Mouse (Mus musculus): Measurements from ENCODE around the gene Ttll5. TPM values are rescaled to one million over a fixed set of nuclear protein-coding genes. Genes with fewer than 3 reads are reported as not detected.
A peak's percentile ranks its signal among the peaks of the same experiment; 100 is the strongest.

Ttll5 gene
- polyA plus RNA-seq, 1 experiment from 2014 or later, result 12.4 TPM

GRCm38 (mm10) chr12:86091601-86092132 lies 267.2 kb downstream of the Ttll5 start:
- Histone ChIP-seq H3K36me3 (peaks cover 3% of the 10 kb centered on the region; the same call in 1 of the 2 replicates), H3K9ac (no peak overlapping the region), H3K4me2 (no peak overlapping the region), H3K4me3 (replicated peaks) (no peak overlapping the region), H3K27ac (no peak overlapping the region), H3K4me1 (no peaks in the 10 kb centered on the region), H3K9me3 (no peaks in the 10 kb centered on the region), H3K27me3 (replicated peaks) (0 out of 2 replicates have a peak, but pooled peaks cover 7% of the 10 kb centered on the region)
- ATAC-seq (ENCODE audit: insufficient read depth, low FRiP score, low read depth), result no peak
- WGBS, result 69% methylated on average over 18 of the region's 18 CpGs

GRCm38 (mm10) chr12:86094075-86094474 lies 269.6 kb downstream of the Ttll5 start:
- no peaks in the 10 kb centered on the region for H3K4me1 ChIP-seq
- no peaks in the 10 kb centered on the region for H3K9me3 ChIP-seq
- H3K4me3 ChIP-seq (replicated peaks), result no peak overlapping the region
- no peak overlapping the region for H3K9ac ChIP-seq
- H3K4me2 ChIP-seq, result no peak overlapping the region
- no peak overlapping the region for H3K27ac ChIP-seq
- 77% methylated on average over 4 of the region's 4 CpGs for WGBS
- H3K27me3 ChIP-seq (replicated peaks), result 0 out of 2 replicates have a peak, but pooled peaks cover 7% of the 10 kb centered on the region
- H3K36me3 ChIP-seq, result no peaks in the 10 kb centered on the region
- ATAC-seq (ENCODE audit: insufficient read depth, low FRiP score, low read depth), result no peak

GRCm38 (mm10) chr12:86095806-86096205 lies 271.3 kb downstream of the Ttll5 start:
- H3K9me3 ChIP-seq, result no peaks in the 10 kb centered on the region
- no peak overlapping the region for H3K9ac ChIP-seq
- 0 out of 2 replicates have a peak, but pooled peaks cover 7% of the 10 kb centered on the region for H3K27me3 ChIP-seq (replicated peaks)
- no peaks in the 10 kb centered on the region for H3K36me3 ChIP-seq
- no peak overlapping the region for H3K4me3 ChIP-seq (replicated peaks)
- H3K4me1 ChIP-seq, result no peaks in the 10 kb centered on the region
- ATAC-seq (ENCODE audit: insufficient read depth, low FRiP score, low read depth), result no peak
- no peak overlapping the region for H3K4me2 ChIP-seq
- H3K27ac ChIP-seq, result no peak overlapping the region
- WGBS, result 92% methylated on average over 4 of the region's 4 CpGs

- no peaks in the 10 kb centered on the region for H3K4me1 ChIP-seq
Measured at GRCm38 (mm10) chr12:86097781-86098180, 273.3 kb downstream of the Ttll5 start.

DNA sequence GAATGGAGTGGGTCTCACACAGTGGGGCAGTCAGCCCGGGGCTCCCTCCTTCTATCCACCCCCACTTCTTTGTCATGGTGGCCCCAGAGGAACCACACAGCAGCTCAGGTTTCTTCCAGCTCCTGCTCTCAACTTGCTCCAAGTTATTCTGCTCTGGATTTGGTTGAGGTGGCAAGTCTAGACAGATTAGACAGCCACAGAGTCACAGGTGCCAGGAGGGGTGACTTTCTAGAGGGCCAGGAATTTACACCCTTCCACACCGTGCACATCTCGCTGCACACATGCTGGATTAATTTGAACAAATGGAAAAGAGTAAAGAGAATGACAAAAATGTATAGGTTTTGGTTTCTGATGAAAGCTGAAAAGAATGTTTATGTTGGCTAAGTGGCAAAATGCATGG lies 276.3 kb downstream of the Ttll5 start:
- Histone ChIP-seq H3K36me3 (no peaks in the 10 kb centered on the region), H3K4me1 (no peaks in the 10 kb centered on the region), H3K4me3 (replicated peaks) (no peak overlapping the region), H3K27ac (no peak overlapping the region), H3K4me2 (no peak overlapping the region), H3K9ac (no peak overlapping the region), H3K27me3 (replicated peaks) (no peaks in the 10 kb centered on the region), H3K9me3 (no peaks in the 10 kb centered on the region)
- ATAC-seq (ENCODE audit: insufficient read depth, low FRiP score, low read depth), result no peak
- 79% methylated on average over 3 of the region's 3 CpGs for WGBS

More at GRCm38 (mm10) chr12:86097781-86098180, 273.3 kb downstream of the Ttll5 start:
- Histone ChIP-seq H3K9ac (no peak overlapping the region), H3K9me3 (no peaks in the 10 kb centered on the region), H3K36me3 (no peaks in the 10 kb centered on the region), H3K27me3 (replicated peaks) (0 out of 2 replicates have a peak, but pooled peaks cover 4% of the 10 kb centered on the region), H3K27ac (no peak overlapping the region), H3K4me2 (no peak overlapping the region), H3K4me3 (replicated peaks) (no peak overlapping the region)
- WGBS, result 90% methylated on average over 11 of the region's 11 CpGs
- no peak for ATAC-seq (ENCODE audit: insufficient read depth, low FRiP score, low read depth)

- Histone ChIP-seq H3K27me3 (replicated peaks) (no peaks in the 10 kb centered on the region), H3K4me1 (no peaks in the 10 kb centered on the region), H3K36me3 (no peaks in the 10 kb centered on the region), H3K27ac (no peak overlapping the region), H3K4me3 (replicated peaks) (no peak overlapping the region), H3K4me2 (no peak overlapping the region), H3K9me3 (no peaks in the 10 kb centered on the region), H3K9ac (no peak overlapping the region)
- no peak for ATAC-seq (ENCODE audit: insufficient read depth, low FRiP score, low read depth)
- WGBS, result 80% methylated on average over 8 of the region's 8 CpGs
Measured at GRCm38 (mm10) chr12:86102686-86103085, 278.2 kb downstream of the Ttll5 start.

GRCm38 (mm10) chr12:86103391-86103790 lies 278.9 kb downstream of the Ttll5 start:
- no peaks in the 10 kb centered on the region for H3K27me3 ChIP-seq (replicated peaks)
- no peak for ATAC-seq (ENCODE audit: insufficient read depth, low FRiP score, low read depth)
- no peak overlapping the region for H3K27ac ChIP-seq
- H3K9ac ChIP-seq, result no peak overlapping the region
- H3K4me1 ChIP-seq, result no peaks in the 10 kb centered on the region
- H3K9me3 ChIP-seq, result no peaks in the 10 kb centered on the region
- H3K36me3 ChIP-seq, result no peaks in the 10 kb centered on the region
- 56% methylated on average over 11 of the region's 11 CpGs for WGBS
- H3K4me3 ChIP-seq (replicated peaks), result no peak overlapping the region
- no peak overlapping the region for H3K4me2 ChIP-seq

DNA sequence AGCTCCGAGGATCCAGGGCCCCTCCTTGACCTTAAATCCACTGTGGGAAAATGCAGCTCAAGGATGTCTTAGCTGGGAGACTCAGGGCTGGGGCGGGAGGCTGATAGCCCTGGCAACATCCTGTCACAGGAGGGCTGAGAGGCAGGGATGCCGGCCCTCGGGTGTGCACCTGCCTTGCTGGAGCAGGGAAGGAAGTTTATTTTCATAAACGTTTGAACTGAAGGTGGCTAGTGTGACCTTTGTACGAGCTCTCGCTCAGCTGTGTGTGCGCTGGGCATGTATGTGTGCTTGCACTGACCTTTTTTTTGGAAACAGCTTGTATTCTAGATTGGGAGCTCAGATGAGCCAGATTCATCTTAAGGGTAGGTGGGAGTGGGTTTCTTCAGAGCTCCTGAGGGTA lies 279.4 kb downstream of the Ttll5 start:
- H3K36me3 ChIP-seq, result no peaks in the 10 kb centered on the region
- 38% methylated on average over 8 of the region's 8 CpGs for WGBS
- H3K9me3 ChIP-seq, result no peaks in the 10 kb centered on the region
- no peak overlapping the region for H3K4me3 ChIP-seq (replicated peaks)
- H3K27ac ChIP-seq, result peak overlapping the region; percentile 24; the same call in 1 of the 2 replicates
- no peaks in the 10 kb centered on the region for H3K27me3 ChIP-seq (replicated peaks)
- H3K4me2 ChIP-seq, result no peak overlapping the region
- no peak for ATAC-seq (ENCODE audit: insufficient read depth, low FRiP score, low read depth)
- no peak overlapping the region for H3K9ac ChIP-seq
- H3K4me1 ChIP-seq, result no peaks in the 10 kb centered on the region

- Histone ChIP-seq H3K4me1 (no peaks in the 10 kb centered on the region), H3K27me3 (replicated peaks) (no peaks in the 10 kb centered on the region), H3K4me3 (replicated peaks) (no peak overlapping the region), H3K4me2 (no peak overlapping the region), H3K9ac (no peak overlapping the region), H3K27ac (0 out of 2 replicates have a peak overlapping the region, but pooled peaks have one; percentile 24), H3K36me3 (no peaks in the 10 kb centered on the region), H3K9me3 (no peaks in the 10 kb centered on the region)
- WGBS, result 55% methylated on average over 11 of the region's 11 CpGs
- peak; percentile 29; the same call in 1 of the 2 replicates for ATAC-seq (ENCODE audit: insufficient read depth, low FRiP score, low read depth)
Measured at GRCm38 (mm10) chr12:86104297-86104696, 279.8 kb downstream of the Ttll5 start.

DNA sequence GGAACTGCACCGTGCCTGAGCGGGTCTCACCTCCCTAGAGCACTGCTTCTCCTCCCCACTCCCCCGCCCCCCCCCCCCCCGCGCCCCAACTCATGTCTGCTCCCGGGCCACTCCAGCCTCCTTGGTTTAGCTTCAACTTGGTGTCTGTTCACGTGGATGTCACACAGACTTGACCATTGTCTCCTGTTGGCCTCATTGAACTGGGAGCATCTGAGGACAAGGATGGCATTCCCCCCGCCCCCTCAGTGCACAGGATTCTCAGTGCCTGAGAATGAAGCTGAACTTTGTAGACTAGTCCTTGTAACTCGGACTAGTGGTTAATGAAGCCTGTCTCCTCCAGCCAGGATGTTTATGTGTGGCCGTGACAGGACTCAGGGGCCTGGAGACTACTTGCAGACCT lies 281.1 kb downstream of the Ttll5 start:
- H3K27me3 ChIP-seq (replicated peaks), result no peaks in the 10 kb centered on the region
- no peak overlapping the region for H3K4me2 ChIP-seq
- no peak overlapping the region for H3K4me3 ChIP-seq (replicated peaks)
- H3K9ac ChIP-seq, result no peak overlapping the region
- 78% methylated on average over 7 of the region's 10 CpGs for WGBS
- no peak overlapping the region for H3K27ac ChIP-seq
- no peak for ATAC-seq (ENCODE audit: insufficient read depth, low FRiP score, low read depth)
- no peaks in the 10 kb centered on the region for H3K9me3 ChIP-seq
- no peaks in the 10 kb centered on the region for H3K4me1 ChIP-seq
- H3K36me3 ChIP-seq, result no peaks in the 10 kb centered on the region

DNA sequence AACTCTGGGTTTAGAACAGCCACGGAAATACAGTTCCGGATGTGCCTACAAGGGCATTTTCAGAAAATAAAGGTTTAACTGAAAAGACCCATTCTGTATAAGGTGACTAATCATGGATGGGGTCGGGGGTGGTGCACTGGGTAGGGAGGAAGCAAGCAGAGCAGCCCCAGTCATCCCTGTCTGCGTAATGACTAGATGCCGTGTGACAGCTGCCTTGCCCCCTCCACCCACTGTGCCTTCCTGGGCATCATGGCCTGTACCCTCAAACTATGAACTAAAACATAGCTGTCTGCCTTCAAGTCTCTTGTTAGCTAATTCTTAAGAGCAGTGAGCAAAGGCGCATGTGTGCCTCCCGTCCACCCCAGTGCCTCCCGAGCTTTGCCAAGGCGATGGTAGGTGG lies 281.6 kb downstream of the Ttll5 start:
- Histone ChIP-seq H3K36me3 (no peaks in the 10 kb centered on the region), H3K4me3 (replicated peaks) (no peak overlapping the region), H3K27me3 (replicated peaks) (no peaks in the 10 kb centered on the region), H3K9ac (no peak overlapping the region), H3K4me1 (no peaks in the 10 kb centered on the region), H3K27ac (no peak overlapping the region), H3K9me3 (no peaks in the 10 kb centered on the region), H3K4me2 (no peak overlapping the region)
- ATAC-seq (ENCODE audit: insufficient read depth, low FRiP score, low read depth), result no peak
- 88% methylated on average over 9 of the region's 9 CpGs for WGBS

- Histone ChIP-seq H3K9ac (no peak overlapping the region), H3K4me3 (replicated peaks) (no peak overlapping the region), H3K4me1 (no peaks in the 10 kb centered on the region), H3K27me3 (replicated peaks) (no peaks in the 10 kb centered on the region), H3K36me3 (no peaks in the 10 kb centered on the region), H3K27ac (no peak overlapping the region), H3K4me2 (no peak overlapping the region), H3K9me3 (no peaks in the 10 kb centered on the region)
- 77% methylated on average over 7 of the region's 7 CpGs for WGBS
- no peak for ATAC-seq (ENCODE audit: insufficient read depth, low FRiP score, low read depth)
Measured at GRCm38 (mm10) chr12:86107645-86108044, 283.2 kb downstream of the Ttll5 start.

- no peak for ATAC-seq (ENCODE audit: insufficient read depth, low FRiP score, low read depth)
- H3K9me3 ChIP-seq, result no peaks in the 10 kb centered on the region
- H3K36me3 ChIP-seq, result no peaks in the 10 kb centered on the region
- no peak overlapping the region for H3K9ac ChIP-seq
- WGBS, result 83% methylated on average over 4 of the region's 4 CpGs
- H3K4me3 ChIP-seq (replicated peaks), result no peak overlapping the region
- H3K27ac ChIP-seq, result no peak overlapping the region
- H3K27me3 ChIP-seq (replicated peaks), result no peaks in the 10 kb centered on the region
- no peak overlapping the region for H3K4me2 ChIP-seq
- no peaks in the 10 kb centered on the region for H3K4me1 ChIP-seq
Measured at GRCm38 (mm10) chr12:86109531-86109930, 285.1 kb downstream of the Ttll5 start.
